Mouse (Mus musculus) mesoderm, embryonic 11.5 days (tissue): ENCODE measurements around the gene Trip13.

Experiments
- DNase-seq: peaks from one replicate; pipeline ENCODE4 v3.0.0-alpha.2; 2012; ENCODE audit warnings: low read depth, low spot score

Gene Trip13

DNA sequence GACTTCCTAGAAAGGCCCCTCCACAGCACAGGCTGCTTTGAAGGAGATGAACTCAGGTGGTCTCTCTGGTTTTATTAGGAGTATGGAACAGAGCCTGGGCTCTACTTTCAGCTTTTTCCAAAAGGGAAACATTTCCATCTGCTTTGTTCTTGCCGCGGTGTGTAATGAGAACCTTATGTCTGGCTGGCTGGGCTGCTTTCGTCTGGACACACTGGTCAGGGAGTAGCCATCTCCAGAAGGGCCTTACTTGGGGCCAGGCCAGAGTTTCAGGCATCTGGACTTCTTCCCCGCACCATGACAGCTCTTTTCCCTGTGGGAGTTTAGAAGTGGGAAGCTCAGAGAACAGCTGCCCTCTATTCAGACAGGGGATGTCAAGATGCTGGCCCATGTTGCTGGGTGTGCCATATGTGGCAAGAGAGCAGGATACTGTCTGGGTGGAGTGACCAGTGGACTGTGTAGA lies 50.1 kb downstream of the Trip13 start:
- peak; percentile 55 for DNase-seq

DNA sequence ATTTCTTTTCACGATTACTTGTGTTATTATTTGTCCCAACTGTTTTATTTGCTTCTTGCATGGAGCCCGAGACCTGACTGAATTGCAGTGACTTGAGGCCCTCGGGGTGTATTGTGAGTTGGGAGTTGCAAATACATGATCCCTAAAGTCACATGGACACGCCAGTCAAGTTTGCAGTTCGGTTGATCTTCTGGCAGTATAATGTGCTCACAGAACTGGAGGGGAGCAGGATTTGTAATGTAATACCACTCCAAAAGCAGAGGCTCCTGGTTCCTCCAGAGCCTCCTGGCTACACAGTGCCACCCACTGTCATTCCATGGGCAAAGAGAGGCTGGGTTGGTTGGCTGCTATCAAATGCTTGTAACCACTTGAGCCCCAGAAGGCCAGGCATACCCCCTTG lies 51.0 kb downstream of the Trip13 start:
- no peak for DNase-seq

DNA sequence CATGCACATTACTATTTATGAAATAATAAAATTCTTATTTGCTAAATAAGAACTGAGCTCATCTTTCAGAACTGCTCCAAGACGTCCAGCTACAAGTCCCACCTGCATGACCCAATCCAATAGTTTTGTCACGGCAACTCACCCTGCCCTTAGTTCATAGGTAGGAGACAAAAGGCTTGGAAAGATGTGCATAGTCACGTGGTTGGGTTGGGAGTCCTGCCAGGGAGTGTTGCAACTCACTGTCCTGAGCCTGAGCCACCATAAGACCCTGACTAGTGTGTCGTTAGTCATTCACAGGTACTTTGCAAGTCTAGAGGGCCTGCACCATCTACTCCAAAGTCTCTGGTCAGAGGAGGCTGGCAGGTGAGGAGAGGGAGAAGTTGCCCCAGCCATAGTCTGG lies 51.5 kb downstream of the Trip13 start:
- no peak for DNase-seq

DNA sequence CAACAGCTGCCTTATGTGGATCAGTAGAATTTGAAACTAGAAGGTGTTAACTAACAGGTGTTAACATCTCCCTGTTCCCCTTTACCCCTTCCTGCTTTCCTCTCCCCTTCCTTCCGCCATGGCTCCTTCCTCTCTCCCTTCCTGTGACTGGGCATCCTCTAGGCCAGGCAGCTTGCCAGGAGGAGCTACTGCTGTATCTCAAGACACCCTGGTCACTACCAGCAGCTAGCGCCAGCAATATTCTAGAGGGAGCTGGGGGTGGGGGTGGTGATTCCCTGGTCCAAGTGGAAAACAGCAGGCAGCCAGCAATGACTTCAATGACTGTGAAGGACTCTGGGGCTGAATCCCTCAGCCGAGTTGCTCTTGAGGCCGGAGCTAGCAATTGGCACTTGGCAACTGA lies 51.9 kb downstream of the Trip13 start:
- DNase-seq: no peak

DNA sequence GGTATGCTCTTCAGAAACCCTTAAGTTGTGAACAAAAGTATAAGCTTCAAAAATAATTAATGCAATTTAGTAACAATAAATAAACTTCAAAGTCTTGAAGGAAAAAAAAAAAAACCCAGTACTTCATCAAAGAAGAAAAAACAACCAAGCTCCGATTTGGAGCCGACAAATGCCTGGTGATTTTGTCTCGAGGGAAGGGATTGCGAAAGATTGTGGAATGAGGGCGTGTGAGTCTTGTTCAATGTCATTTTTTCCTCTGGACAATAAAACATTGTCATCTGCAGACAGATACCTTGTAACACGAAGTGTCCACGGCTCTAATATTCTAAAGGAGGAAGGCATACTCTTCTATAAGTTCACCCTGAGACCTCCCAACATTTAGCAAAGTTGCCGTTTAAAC lies 56.2 kb downstream of the Trip13 start:
- no peak for DNase-seq

DNA sequence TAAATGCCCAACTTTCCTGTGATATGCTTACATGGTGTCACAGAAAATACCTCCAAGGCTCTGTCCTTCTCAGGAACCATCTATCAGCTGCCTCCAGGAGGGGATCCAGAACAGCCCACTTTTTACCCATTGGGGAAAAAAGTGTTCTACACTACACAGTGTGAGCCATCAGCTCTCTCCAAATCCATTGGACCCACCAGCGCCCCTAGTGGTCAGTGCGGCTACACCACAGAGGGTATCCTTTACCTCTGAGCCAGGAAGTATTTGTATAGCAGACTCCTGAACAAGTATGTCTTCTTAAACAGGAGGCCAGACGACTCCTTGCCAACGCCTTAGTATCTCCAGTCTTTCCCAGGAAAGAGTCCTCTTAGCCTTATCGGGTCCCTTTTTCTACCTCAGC lies 57.8 kb downstream of the Trip13 start:
- DNase-seq: peak; percentile 30

DNA sequence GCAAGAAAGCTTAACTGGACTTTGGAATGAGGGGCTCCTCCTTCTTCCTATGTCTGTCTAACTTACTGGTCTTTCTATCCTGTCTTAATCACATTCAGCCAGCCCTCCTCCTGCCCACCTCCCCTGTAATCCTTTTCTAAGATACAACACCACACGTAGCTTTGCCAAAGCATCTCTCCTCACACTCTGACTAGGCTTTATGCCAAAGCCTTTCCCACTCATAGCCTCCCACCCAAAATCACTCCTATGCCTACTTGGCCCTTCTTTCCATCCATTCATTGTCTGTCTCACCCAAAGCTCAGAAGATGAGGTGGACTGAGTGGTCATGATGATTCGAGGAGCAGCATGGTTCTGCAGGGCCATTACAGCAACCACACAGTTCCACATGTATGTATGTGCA lies 65.4 kb downstream of the Trip13 start:
- no peak for DNase-seq
